Mouse (Mus musculus) testis, adult 2 months (tissue): ENCODE results near the gene 2900011O08Rik.

Source experiments
- CTCF ChIP-seq: fragments of 200-500 bp; IDR thresholded peaks from 2 replicates; pipeline ENCODE4 v1.5.1; 2012; ENCODE audit warnings: low read depth, mild to moderate bottlenecking, inconsistent platforms, low read length, moderate library complexity; ENCODE audit not compliant: control insufficient read depth, insufficient read depth, insufficient replicate concordance
- POLR2A ChIP-seq: fragments of 200-500 bp; IDR thresholded peaks from 2 replicates; pipeline ENCODE4 v1.6.1; 2012; ENCODE audit warnings: low read depth, mild to moderate bottlenecking, inconsistent platforms, low read length, moderate library complexity; ENCODE audit not compliant: control insufficient read depth

DNA sequence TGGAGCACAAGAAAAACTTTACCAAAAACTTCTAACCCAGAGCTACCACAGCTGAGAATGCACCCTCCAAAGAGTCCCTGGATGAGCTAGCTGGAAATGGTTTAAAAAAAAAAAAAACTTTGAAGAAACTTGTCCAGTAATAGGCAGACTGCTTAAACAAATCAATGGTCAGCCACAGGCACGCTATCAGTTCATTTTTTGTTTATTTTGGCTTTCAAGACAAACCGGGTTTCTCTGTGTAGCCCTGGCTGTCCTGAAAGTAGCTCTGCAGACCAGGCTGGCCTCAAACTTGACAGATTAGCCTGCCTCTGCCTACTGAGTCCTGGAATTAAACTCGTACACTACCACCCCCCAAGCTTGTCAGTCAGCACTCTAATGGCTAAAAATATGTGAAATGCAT, 156.9 kb downstream of the 2900011O08Rik start:
- TF ChIP-seq POLR2A (no peak), CTCF (no peak)
